8 mouse cellular contexts compared by ENCODE assay signal in genomic region chr6:47835984-47836521, GRCm38 (mm10). TPM values are rescaled to one million over a fixed set of nuclear protein-coding genes. Genes with fewer than 3 reads are reported as not detected.
DNase-seq lines count a peak whose midpoint lies in the region; ATAC-seq lines count a peak whose summit lies in the region.

No protein-coding gene starts in this region.

- no peaks in the 10 kb centered on the region for H3K27me3 ChIP-seq in embryonic facial prominence, embryonic 12.5 days
- no peaks in the 10 kb centered on the region for H3K27me3 ChIP-seq in heart, embryonic 11.5 days (ENCODE audit: control insufficient read depth, insufficient read depth, low read length)
- H3K27me3 ChIP-seq in kidney, embryonic 15.5 days: no peaks in the 10 kb centered on the region
- H3K27me3 ChIP-seq in liver, embryonic 12.5 days (replicated peaks): no peaks in the 10 kb centered on the region

- peak overlapping the region; percentile 85 for H3K9ac ChIP-seq in embryonic facial prominence, embryonic 12.5 days
- H3K9ac ChIP-seq in heart, embryonic 11.5 days (ENCODE audit: low read depth, low read length): peak overlapping the region; percentile 90
- peak overlapping the region; percentile 84 for H3K9ac ChIP-seq in kidney, embryonic 15.5 days
- H3K9ac ChIP-seq in liver, embryonic 12.5 days: peak overlapping the region; percentile 91

- H3K27ac ChIP-seq in embryonic facial prominence, embryonic 12.5 days: peak overlapping the region; percentile 95
- peak overlapping the region; percentile 89 for H3K27ac ChIP-seq in heart, embryonic 11.5 days (ENCODE audit: low read depth, low read length)
- H3K27ac ChIP-seq in kidney, embryonic 15.5 days: peak overlapping the region; percentile 96
- H3K27ac ChIP-seq in liver, embryonic 12.5 days: peak overlapping the region; percentile 87

- H3K4me1 ChIP-seq in embryonic facial prominence, embryonic 12.5 days: 0 out of 2 replicates have a peak, but pooled peaks cover 5% of the 10 kb centered on the region
- H3K4me1 ChIP-seq in heart, embryonic 11.5 days (ENCODE audit: control insufficient read depth, insufficient read depth, low read length): peaks cover 3% of the 10 kb centered on the region; the same call in 1 of the 2 replicates
- peaks cover 12% of the 10 kb centered on the region for H3K4me1 ChIP-seq in kidney, embryonic 15.5 days
- H3K4me1 ChIP-seq in liver, embryonic 12.5 days: peaks cover 39% of the 10 kb centered on the region

- peak overlapping the region; percentile 77 for H3K4me2 ChIP-seq in embryonic facial prominence, embryonic 12.5 days (replicated peaks)
- peak overlapping the region; percentile 74 for H3K4me2 ChIP-seq in heart, embryonic 11.5 days
- H3K4me2 ChIP-seq in kidney, embryonic 15.5 days: peak overlapping the region; percentile 69
- peak overlapping the region; percentile 88 for H3K4me2 ChIP-seq in liver, embryonic 12.5 days

- H3K4me3 ChIP-seq in embryonic facial prominence, embryonic 12.5 days: peak overlapping the region; percentile 94
- H3K4me3 ChIP-seq in heart, embryonic 11.5 days (ENCODE audit: low read depth, low read length): peak overlapping the region; percentile 94
- peak overlapping the region; percentile 96 for H3K4me3 ChIP-seq in kidney, embryonic 15.5 days (replicated peaks)
- H3K4me3 ChIP-seq in liver, embryonic 12.5 days: peak overlapping the region; percentile 93

- ATAC-seq in embryonic facial prominence, embryonic 12.5 days (ENCODE audit: insufficient number of reproducible peaks, insufficient read depth, low FRiP score, low TSS enrichment): peak; percentile 74
- peak; percentile 64 for ATAC-seq in heart, embryonic 11.5 days (replicated peaks; ENCODE audit: insufficient number of reproducible peaks, low FRiP score, low TSS enrichment)
- ATAC-seq in kidney, embryonic 15.5 days (replicated peaks; ENCODE audit: low FRiP score): peak; percentile 85
- ATAC-seq in liver, embryonic 12.5 days: peak; percentile 73
- ATAC-seq in monocyte, adult 5-6 weeks (replicated peaks; ENCODE audit: insufficient number of reproducible peaks, low FRiP score, low TSS enrichment, poor library complexity, severe bottlenecking): 0 out of 2 replicates have a peak, but pooled peaks have one; percentile 23

- 0 out of 2 replicates have a peak, but pooled peaks cover 3% of the 10 kb centered on the region for H3K36me3 ChIP-seq in embryonic facial prominence, embryonic 12.5 days
- no peaks in the 10 kb centered on the region for H3K36me3 ChIP-seq in heart, embryonic 11.5 days (ENCODE audit: control insufficient read depth, insufficient read depth, low read length)
- peaks cover 4% of the 10 kb centered on the region; the same call in 1 of the 2 replicates for H3K36me3 ChIP-seq in kidney, embryonic 15.5 days
- peaks cover 11% of the 10 kb centered on the region; the same call in 1 of the 2 replicates for H3K36me3 ChIP-seq in liver, embryonic 12.5 days

- under 1% methylated on average over 49 of the region's 49 CpGs for WGBS in embryonic facial prominence, embryonic 12.5 days
- under 1% methylated on average over 49 of the region's 49 CpGs for WGBS in heart, embryonic 11.5 days (ENCODE audit: insufficient replicate concordance)
- under 1% methylated on average over 49 of the region's 49 CpGs for WGBS in kidney, embryonic 15.5 days
- WGBS in liver, embryonic 12.5 days (ENCODE audit: insufficient replicate concordance): under 1% methylated on average over 49 of the region's 49 CpGs

- no peaks in the 10 kb centered on the region for H3K9me3 ChIP-seq in embryonic facial prominence, embryonic 12.5 days
- H3K9me3 ChIP-seq in heart, embryonic 11.5 days (replicated peaks; ENCODE audit: control insufficient read depth, low read length): no peaks in the 10 kb centered on the region
- no peaks in the 10 kb centered on the region for H3K9me3 ChIP-seq in kidney, embryonic 15.5 days (replicated peaks)
- no peaks in the 10 kb centered on the region for H3K9me3 ChIP-seq in liver, embryonic 12.5 days (replicated peaks)

- DNase-seq in 416B (ENCODE audit: low read depth): peak; percentile 68
- peak; percentile 75 for DNase-seq in adrenal gland, postnatal 14 days
- DNase-seq in spleen, postnatal 36 days (ENCODE audit: low spot score in 2 of 2): peak; percentile 45 to 49

RNA-seq across cellular contexts. Expression of gene Zfp398, which starts 0.6 kb away (rescaled TPM):
- 9.3 and 12.0 TPM in 2 replicates for total RNA-seq in adrenal gland, postnatal 14 days (2021)
- polyA plus RNA-seq in embryonic facial prominence, embryonic 12.5 days (2016; fragmentation: Nextera tagmentation; extraction: Ambion mirVana): 11.2 and 12.0 TPM in 2 replicates
- 2.8 and 4.0 TPM in 2 replicates for polyA plus RNA-seq in heart, embryonic 11.5 days (2014; fragmentation: Nextera tagmentation; extraction: Ambion mirVana)
- polyA plus RNA-seq in kidney, embryonic 15.5 days (2015; fragmentation: Nextera tagmentation; extraction: Ambion mirVana): 9.5 and 10.1 TPM in 2 replicates
- 3.0 and 3.7 TPM in 2 replicates for polyA plus RNA-seq in liver, embryonic 12.5 days (2016; fragmentation: Nextera tagmentation; extraction: Ambion mirVana)
- 14.8 to 26.5 TPM (median 15.0 TPM) in 3 replicates for total RNA-seq in monocyte, adult 5-6 weeks (2017)

RNA-seq across cellular contexts. Expression of gene Zfp786, which starts 5.4 kb away (rescaled TPM):
- 1.2 and 1.3 TPM in 2 replicates for total RNA-seq in adrenal gland, postnatal 14 days (2021)
- polyA plus RNA-seq in embryonic facial prominence, embryonic 12.5 days (2016; fragmentation: Nextera tagmentation; extraction: Ambion mirVana): 7.9 and 8.0 TPM in 2 replicates
- polyA plus RNA-seq in heart, embryonic 11.5 days (2014; fragmentation: Nextera tagmentation; extraction: Ambion mirVana): 1.1 and 1.7 TPM in 2 replicates
- polyA plus RNA-seq in kidney, embryonic 15.5 days (2015; fragmentation: Nextera tagmentation; extraction: Ambion mirVana): 3.7 and 4.1 TPM in 2 replicates
- 0.99 and 1.0 TPM in 2 replicates for polyA plus RNA-seq in liver, embryonic 12.5 days (2016; fragmentation: Nextera tagmentation; extraction: Ambion mirVana)
- not detected in 3 replicates for total RNA-seq in monocyte, adult 5-6 weeks (2017)

RNA-seq across cellular contexts. Expression of gene Pdia4, which starts 22.8 kb away (rescaled TPM):
- 80.5 and 90.4 TPM in 2 replicates for total RNA-seq in adrenal gland, postnatal 14 days (2021)
- polyA plus RNA-seq in embryonic facial prominence, embryonic 12.5 days (2016; fragmentation: Nextera tagmentation; extraction: Ambion mirVana): 298 and 300 TPM in 2 replicates
- 218 and 257 TPM in 2 replicates for polyA plus RNA-seq in heart, embryonic 11.5 days (2014; fragmentation: Nextera tagmentation; extraction: Ambion mirVana)
- polyA plus RNA-seq in kidney, embryonic 15.5 days (2015; fragmentation: Nextera tagmentation; extraction: Ambion mirVana): 353 TPM in 2 replicates
- 142 and 147 TPM in 2 replicates for polyA plus RNA-seq in liver, embryonic 12.5 days (2016; fragmentation: Nextera tagmentation; extraction: Ambion mirVana)
- total RNA-seq in monocyte, adult 5-6 weeks (2017): 164 to 238 TPM (median 188 TPM) in 3 replicates

RNA-seq across cellular contexts. Expression of gene Zfp282, which starts 41.0 kb away (rescaled TPM):
- 11.6 and 13.7 TPM in 2 replicates for total RNA-seq in adrenal gland, postnatal 14 days (2021)
- polyA plus RNA-seq in embryonic facial prominence, embryonic 12.5 days (2016; fragmentation: Nextera tagmentation; extraction: Ambion mirVana): 27.1 and 29.2 TPM in 2 replicates
- 6.0 and 6.8 TPM in 2 replicates for polyA plus RNA-seq in heart, embryonic 11.5 days (2014; fragmentation: Nextera tagmentation; extraction: Ambion mirVana)
- polyA plus RNA-seq in kidney, embryonic 15.5 days (2015; fragmentation: Nextera tagmentation; extraction: Ambion mirVana): 16.3 and 18.0 TPM in 2 replicates
- polyA plus RNA-seq in liver, embryonic 12.5 days (2016; fragmentation: Nextera tagmentation; extraction: Ambion mirVana): 6.2 and 6.5 TPM in 2 replicates
- 6.9 to 11.4 TPM (median 7.5 TPM) in 3 replicates for total RNA-seq in monocyte, adult 5-6 weeks (2017)

Comparison
In these comparisons a context has a peak if more than half of its experiments do, and no peak if none do; other contexts are left out.
1. Peak in every context shown above with its lines: DNase-seq, ATAC-seq, H3K4me3 ChIP-seq and H3K27ac ChIP-seq.
2. ATAC-seq: peak in every context shown above with its lines; median percentile 85 in kidney, embryonic 15.5 days; 74 in embryonic facial prominence, embryonic 12.5 days; 73 in liver, embryonic 12.5 days; 64 in heart, embryonic 11.5 days; 23 in monocyte, adult 5-6 weeks.